Mouse (Mus musculus) lung, postnatal 0 days (tissue): ENCODE data around the gene Pabpc4l. TPM values are rescaled to one million over a fixed set of nuclear protein-coding genes. Genes with fewer than 3 reads are reported as not detected.
"Not testable (repeated sequence)": the region's sequence is repeated elsewhere in the genome, so short reads cannot be mapped to it uniquely, and the experiment has no call there.

Experiments used
- ATAC-seq: fragments of 200-750 bp; cut with Nextera tagmentation; 2 replicates; pipeline ENCODE4 v1.8.0; 2017; ENCODE audit warnings: moderate library complexity
- DNase-seq: peaks from one replicate; pipeline ENCODE4 v3.0.0-alpha.2; 2016; ENCODE audit warnings: low spot score
- H3K27ac ChIP-seq: fragments of 300-500 bp; sonication (generic); 2 replicates; pipeline ENCODE4 v1.5.1; 2014; ENCODE audit warnings: antibody characterized with exemption, mild to moderate bottlenecking, low read length, mixed read lengths
- H3K27me3 ChIP-seq: fragments of 300-500 bp; sonication (generic); replicated peaks from 2 replicates; pipeline ENCODE4 v1.6.1; 2014; ENCODE audit warnings: low read length, mixed read lengths; ENCODE audit not compliant: insufficient read depth
- H3K36me3 ChIP-seq: fragments of 300-500 bp; sonication (generic); 2 replicates; pipeline ENCODE4 v1.6.1; 2014; ENCODE audit warnings: low read length, mixed read lengths; ENCODE audit not compliant: insufficient read depth
- H3K4me1 ChIP-seq: fragments of 300-500 bp; sonication (generic); 2 replicates; pipeline ENCODE4 v1.6.1; 2014; ENCODE audit warnings: antibody characterized with exemption, low read depth, low read length, mixed read lengths; ENCODE audit not compliant: insufficient read depth
- H3K4me2 ChIP-seq: fragments of 300-500 bp; sonication (generic); replicated peaks from 2 replicates; pipeline ENCODE4 v1.6.1; 2014; ENCODE audit warnings: low read depth, mild to moderate bottlenecking, low read length, moderate library complexity, mixed read lengths
- H3K4me3 ChIP-seq: fragments of 300-500 bp; sonication (generic); 2 replicates; pipeline ENCODE4 v1.5.1; 2014; ENCODE audit warnings: low read depth, low read length
- H3K9ac ChIP-seq: fragments of 300-500 bp; sonication (generic); replicated peaks from 2 replicates; pipeline ENCODE4 v1.6.1; 2014; ENCODE audit warnings: low read depth, mild to moderate bottlenecking
- H3K9me3 ChIP-seq: fragments of 300-500 bp; sonication (generic); 2 replicates; pipeline ENCODE4 v1.6.1; 2016; ENCODE audit warnings: low read length, mixed read lengths
- CTCF ChIP-seq: IDR thresholded peaks from 2 replicates; pipeline ENCODE4 v1.5.1; 2016; ENCODE audit warnings: antibody characterized with exemption, mild to moderate bottlenecking
- EP300 ChIP-seq: IDR thresholded peaks from 2 replicates; pipeline ENCODE4 v1.6.1; 2016; ENCODE audit warnings: antibody characterized with exemption, mild to moderate bottlenecking, control low read depth
- WGBS: fragments of 180-500 bp; shearing (Covaris S2); extraction: QIAGEN DNeasy Blood & Tissue Kit; methylation state at CpG from one replicate; pipeline ENCODE4 v1.1.7; 2014; 5-methylcytosine and 5-hydroxymethylcytosine counted together
- polyA plus RNA-seq: library from polyadenylated mRNA; unstranded; fragments of >200 nt; fragmentation: Nextera tagmentation; extraction: Ambion mirVana; gene quantifications from 2 replicates; pipeline ENCODE4 v1.2.1, GENCODE M21; 2015

Gene Pabpc4l
- polyA plus RNA-seq, result 5.8 and 6.6 TPM in 2 replicates

DNA sequence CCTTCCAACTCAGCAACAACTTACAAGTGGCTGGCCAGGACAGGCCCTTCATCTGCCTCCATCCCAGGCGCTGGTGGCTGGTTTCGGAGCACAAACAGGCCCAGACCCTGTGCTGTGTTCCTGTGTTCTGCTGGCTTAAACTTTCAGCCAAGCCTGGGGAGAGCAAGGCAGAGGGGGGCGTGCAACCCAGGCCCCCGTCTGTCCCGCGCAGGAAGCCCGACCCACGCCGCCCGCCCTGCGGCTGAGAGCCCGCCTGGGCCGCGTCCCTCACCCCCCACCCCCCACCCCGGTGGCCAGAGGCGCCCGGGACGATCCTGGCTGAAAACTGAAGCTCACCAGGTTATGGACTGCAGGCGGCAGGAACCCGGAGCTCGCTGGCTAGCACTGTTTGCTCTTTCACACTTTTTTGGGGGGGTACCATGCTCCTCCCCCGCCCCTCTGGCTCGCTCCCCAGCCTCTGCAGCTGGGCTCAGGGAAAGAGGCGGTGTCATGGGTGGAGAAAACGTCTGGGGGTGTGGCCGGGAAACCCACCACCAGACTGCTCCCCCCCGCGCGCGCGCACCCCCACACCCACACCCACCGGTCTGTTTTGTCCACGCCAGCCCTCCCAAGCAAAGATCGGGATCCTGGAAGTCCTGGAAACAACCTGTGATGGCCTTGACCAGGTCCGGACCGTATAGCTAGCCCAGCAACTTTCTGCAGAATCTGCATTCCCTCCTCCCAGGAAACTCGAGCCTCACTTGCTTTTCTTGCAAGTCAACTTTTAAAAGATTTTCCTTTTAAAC lies at the start of gene Pabpc4l:
Pabpc4l (minus strand) TSS at position 739 of the 785 bp plus-strand sequence.
- H3K4me3 ChIP-seq, result peak within 1 kb of the TSS; percentile 60
- WGBS, result 3% methylated on average over 35 of the region's 37 CpGs
- H3K27ac ChIP-seq, result peak within 1 kb of the TSS; percentile 27
- H3K36me3 ChIP-seq, result no peaks in the 10 kb centered on the region
- TF ChIP-seq CTCF (no peak), EP300 (no peak)
- H3K27me3 ChIP-seq, result no peaks in the 10 kb centered on the region
- peak within 1 kb of the TSS; percentile 58 for H3K9ac ChIP-seq
- no peaks in the 10 kb centered on the region for H3K9me3 ChIP-seq
- ATAC-seq, result peak; percentile 89
- H3K4me2 ChIP-seq, result peak within 1 kb of the TSS; percentile 84
- peak; percentile 72 for DNase-seq
- no peaks in the 10 kb centered on the region for H3K4me1 ChIP-seq

DNA sequence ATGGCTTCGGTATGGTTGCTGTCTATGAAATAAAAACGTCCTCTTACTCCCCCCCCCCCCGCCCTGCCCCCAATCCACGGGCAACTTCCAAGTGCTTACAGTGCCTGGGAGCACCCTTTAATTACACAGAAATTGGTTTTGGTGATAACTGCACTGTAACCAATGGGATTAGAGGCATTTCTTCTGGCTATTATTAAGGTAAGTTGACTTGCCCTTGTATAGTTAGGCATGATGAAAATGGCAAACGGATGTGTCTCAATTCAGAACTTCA lies 42.9 kb upstream of the Pabpc4l start:
- DNase-seq (no peak), ATAC-seq (no peak)
- no peaks in the 10 kb centered on the region for H3K4me1 ChIP-seq
- no peak overlapping the region for H3K4me2 ChIP-seq
- TF ChIP-seq CTCF, result no peak
- no peak for TF ChIP-seq EP300
- H3K4me3 ChIP-seq, result no peak overlapping the region
- H3K27ac ChIP-seq, result no peak overlapping the region
- no peaks in the 10 kb centered on the region for H3K36me3 ChIP-seq
- H3K9ac ChIP-seq, result no peak overlapping the region
- WGBS, result 53% methylated on average over 5 of the region's 5 CpGs
- no peaks in the 10 kb centered on the region for H3K27me3 ChIP-seq
- no peaks in the 10 kb centered on the region for H3K9me3 ChIP-seq

DNA sequence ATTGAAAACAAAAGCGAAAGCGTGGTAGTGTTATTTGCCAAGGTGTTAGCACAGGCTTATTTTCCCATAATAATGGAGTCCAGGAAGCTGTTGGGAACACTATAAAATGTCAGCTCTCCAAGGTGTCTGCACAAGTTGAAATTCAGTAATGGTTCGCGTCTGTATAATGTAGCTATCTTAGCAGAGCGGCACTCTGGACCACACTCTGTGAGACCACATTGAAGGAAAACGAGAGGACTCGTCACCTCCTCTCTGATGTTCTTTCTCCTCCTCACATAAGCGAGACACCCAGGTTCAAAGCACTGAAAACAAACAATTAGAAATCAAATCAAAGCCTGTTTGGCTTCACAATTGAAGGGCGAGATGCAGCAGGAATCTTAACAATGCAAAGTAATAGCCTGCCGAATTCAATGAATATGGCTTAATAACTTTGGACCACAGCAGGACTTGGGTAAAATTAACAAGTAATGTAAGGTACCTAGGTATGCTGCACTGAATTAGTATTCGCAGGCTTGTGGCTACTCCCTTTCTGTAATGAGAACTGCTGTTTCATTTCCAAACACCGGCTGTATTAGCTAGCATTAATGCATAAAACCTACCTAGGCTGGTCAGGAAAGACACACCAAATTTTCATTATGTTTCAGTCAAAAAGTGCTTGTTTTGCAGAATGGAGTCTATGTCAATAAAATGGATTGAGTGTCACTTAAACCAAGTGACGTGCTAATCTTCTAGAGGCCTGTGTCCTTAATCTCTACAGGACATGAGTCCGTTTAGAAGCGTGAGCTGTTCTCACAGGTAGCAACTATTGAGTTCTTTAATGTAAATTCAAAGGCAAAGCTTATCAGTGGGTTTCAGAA lies 42.3 kb upstream of the Pabpc4l start:
- Histone ChIP-seq H3K4me3 (no peak overlapping the region), H3K9me3 (no peaks in the 10 kb centered on the region), H3K4me2 (no peak overlapping the region)

DNA sequence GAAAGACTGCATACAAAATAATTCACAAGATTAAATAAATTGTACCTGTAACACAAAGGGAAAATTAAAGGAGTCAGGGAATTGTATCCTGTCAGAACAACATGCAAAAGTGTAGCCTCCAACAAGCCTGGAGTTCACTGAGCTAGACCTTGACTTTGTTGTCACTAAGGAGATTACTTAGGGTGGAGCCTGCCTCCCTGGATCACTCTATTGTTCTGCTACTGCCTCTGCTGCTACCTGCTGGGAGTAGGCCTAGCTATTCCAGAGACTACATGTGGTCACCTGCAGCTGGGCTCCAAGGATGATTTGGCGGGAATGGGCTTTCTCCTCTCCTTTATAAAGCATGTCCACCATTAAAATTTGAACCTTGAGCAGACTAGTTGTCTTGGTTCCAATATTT lies 38.1 kb upstream of the Pabpc4l start:
- 83% methylated on average over 1 of the region's 1 CpGs for WGBS
- H3K9me3 ChIP-seq, H3K4me2 ChIP-seq: not testable (repeated sequence)

More for the DNA sequence above, 42.3 kb upstream of the Pabpc4l start:
- no peaks in the 10 kb centered on the region for H3K36me3 ChIP-seq
- no peaks in the 10 kb centered on the region for H3K4me1 ChIP-seq
- TF ChIP-seq EP300 (no peak), CTCF (no peak)
- no peak for ATAC-seq
- DNase-seq, result no peak
- no peaks in the 10 kb centered on the region for H3K27me3 ChIP-seq
- no peak overlapping the region for H3K9ac ChIP-seq
- WGBS, result 63% methylated on average over 15 of the region's 15 CpGs
- H3K27ac ChIP-seq, result no peak overlapping the region

DNA sequence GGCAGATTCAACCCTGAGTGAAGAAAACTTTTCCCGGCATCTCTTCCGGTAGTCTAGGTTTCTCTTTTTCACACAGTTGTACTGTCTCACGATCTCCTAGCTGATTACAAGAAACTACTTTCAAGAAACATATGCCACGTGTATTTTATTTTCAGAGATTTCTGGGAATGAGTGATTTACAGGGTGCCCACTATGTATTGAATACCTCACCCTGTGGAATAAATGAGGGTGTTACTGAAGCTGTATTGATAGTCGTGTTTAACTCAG lies 180 bp upstream of the Pabpc4l start:
- 2% methylated on average over 5 of the region's 5 CpGs for WGBS
- H3K4me2 ChIP-seq, result peak overlapping the region; percentile 84
- H3K9ac ChIP-seq, result peak overlapping the region; percentile 58
- no peaks in the 10 kb centered on the region for H3K36me3 ChIP-seq
- H3K27me3 ChIP-seq, result no peaks in the 10 kb centered on the region
- H3K9me3 ChIP-seq, result no peaks in the 10 kb centered on the region
- TF ChIP-seq EP300 (no peak), CTCF (no peak)
- H3K4me1 ChIP-seq, result no peaks in the 10 kb centered on the region
- DNase-seq (no peak), ATAC-seq (no peak)
- H3K4me3 ChIP-seq, result peak overlapping the region; percentile 60
- 0 out of 2 replicates have a peak overlapping the region, but pooled peaks have one; percentile 27 for H3K27ac ChIP-seq

More for the DNA sequence above, 38.1 kb upstream of the Pabpc4l start:
- not testable (repeated sequence) for DNase-seq, H3K9ac ChIP-seq, H3K36me3 ChIP-seq, H3K27me3 ChIP-seq, H3K4me3 ChIP-seq, ATAC-seq, H3K27ac ChIP-seq, H3K4me1 ChIP-seq

DNA sequence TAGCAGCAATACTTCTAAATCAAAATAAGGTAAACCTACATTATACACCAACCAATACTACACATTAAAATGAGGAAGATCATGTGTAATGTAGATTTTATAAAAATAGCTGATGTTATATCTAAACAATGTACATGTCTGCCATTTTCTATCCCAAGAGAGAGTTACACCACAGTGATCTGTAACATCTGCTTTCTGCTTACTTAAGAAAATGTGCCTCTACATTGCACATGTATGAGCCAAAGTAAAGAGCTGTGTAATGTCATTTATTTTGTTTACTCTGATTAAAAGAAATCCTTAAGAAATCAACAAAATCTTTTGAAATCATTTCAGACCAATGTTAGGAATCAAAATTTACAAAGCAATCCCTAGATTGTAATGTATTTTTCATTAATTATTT lies 16.6 kb downstream of the Pabpc4l start:
- TF ChIP-seq CTCF (no peak), EP300 (no peak)
- Histone ChIP-seq H3K4me3 (no peak overlapping the region), H3K9me3 (no peaks in the 10 kb centered on the region), H3K27me3 (no peaks in the 10 kb centered on the region), H3K9ac (no peak overlapping the region), H3K4me1 (no peaks in the 10 kb centered on the region), H3K27ac (no peak overlapping the region), H3K36me3 (no peaks in the 10 kb centered on the region), H3K4me2 (no peak overlapping the region)
- DNase-seq (no peak), ATAC-seq (no peak)
